Mouse (Mus musculus) CD4-positive, CD25-positive, alpha-beta regulatory T cell, adult 4 months (primary cell): ENCODE measurements around the gene Nxn. TPM values are rescaled to one million over a fixed set of nuclear protein-coding genes. Genes with fewer than 3 reads are reported as not detected.

Experiments used
- ATAC-seq: one replicate; pipeline ENCODE4 v1.8.0; 2017
- polyA plus RNA-seq, 2 experiments: library from polyadenylated mRNA; unstranded; fragments of 100-300 nt; shearing (Covaris generic); gene quantifications; one replicate each; pipeline ENCODE4 v1.2.1; 2017

The Nxn gene
- polyA plus RNA-seq, 2 experiments from 2014 or later = 1.3 to 2.0 TPM

GRCm38 (mm10) chr11:76298457-76299000 lies 100.4 kb downstream of the Nxn start:
- ATAC-seq = no peak

- no peak for ATAC-seq
Measured at GRCm38 (mm10) chr11:76297252-76297651, 101.7 kb downstream of the Nxn start.

GRCm38 (mm10) chr11:76294836-76295235 lies 104.1 kb downstream of the Nxn start:
- no peak for ATAC-seq

- ATAC-seq = no peak
Measured at GRCm38 (mm10) chr11:76294078-76294477, 104.9 kb downstream of the Nxn start.

GRCm38 (mm10) chr11:76292831-76293230 lies 106.1 kb downstream of the Nxn start:
- ATAC-seq = no peak

- no peak for ATAC-seq
Measured at GRCm38 (mm10) chr11:76292398-76292797, 106.5 kb downstream of the Nxn start.

- ATAC-seq = no peak
Measured at GRCm38 (mm10) chr11:76291960-76292359, 107.0 kb downstream of the Nxn start.

- no peak for ATAC-seq
Measured at GRCm38 (mm10) chr11:76290367-76290766, 108.6 kb downstream of the Nxn start.

- ATAC-seq = no peak
Measured at GRCm38 (mm10) chr11:76288645-76289044, 110.3 kb downstream of the Nxn start.

GRCm38 (mm10) chr11:76287301-76287700 lies 111.6 kb downstream of the Nxn start:
- no peak for ATAC-seq

GRCm38 (mm10) chr11:76286534-76287126 lies 112.3 kb downstream of the Nxn start:
- ATAC-seq = no peak

- no peak for ATAC-seq
Measured at GRCm38 (mm10) chr11:76285431-76286075, 113.4 kb downstream of the Nxn start.

GRCm38 (mm10) chr11:76283841-76284240 lies 115.1 kb downstream of the Nxn start:
- ATAC-seq = no peak

- ATAC-seq = no peak
Measured at GRCm38 (mm10) chr11:76279971-76280370, 119.0 kb downstream of the Nxn start.

GRCm38 (mm10) chr11:76278960-76279852 lies 119.7 kb downstream of the Nxn start:
- ATAC-seq = no peak

GRCm38 (mm10) chr11:76272440-76272839 lies 126.5 kb downstream of the Nxn start:
- no peak for ATAC-seq

- no peak for ATAC-seq
Measured at GRCm38 (mm10) chr11:76268521-76269065, 130.3 kb downstream of the Nxn start.

GRCm38 (mm10) chr11:76268001-76268459 lies 130.9 kb downstream of the Nxn start:
- ATAC-seq = no peak

- no peak for ATAC-seq
Measured at GRCm38 (mm10) chr11:76267550-76267949, 131.4 kb downstream of the Nxn start.

GRCm38 (mm10) chr11:76262611-76263351 lies 136.2 kb downstream of the Nxn start:
- ATAC-seq = no peak

GRCm38 (mm10) chr11:76261224-76261623 lies 137.7 kb downstream of the Nxn start:
- peak; percentile 85 for ATAC-seq
